Mouse (Mus musculus) G1E (cell line): Measurements from ENCODE around the gene Pigl.

Experiments
- CTCF ChIP-seq: IDR thresholded peaks from 2 replicates; pipeline ENCODE4 v1.5.1; 2012; ENCODE audit warnings: low read depth, low read length, inconsistent platforms, mixed read lengths
- GATA1 ChIP-seq: IDR thresholded peaks from 2 replicates; pipeline ENCODE4 v1.6.1; 2012; ENCODE audit warnings: borderline replicate concordance, low read length, inconsistent platforms, mixed read lengths
- GATA2 ChIP-seq: IDR thresholded peaks from 2 replicates; pipeline ENCODE4 v1.6.1; 2012; ENCODE audit warnings: low read depth, low read length, inconsistent platforms, borderline replicate concordance

GRCm38 (mm10) chr11:62427105-62427504, 31.2 kb upstream of the Pigl start:
- TF ChIP-seq CTCF (peak; percentile 39), GATA1 (no peak), GATA2 (no peak)
